Mouse (Mus musculus): ENCODE results near the gene Atrip.

- peak; percentile 90 for TF ChIP-seq CTCF (IDR thresholded peaks at IDR 0.05; ENCODE audit: control insufficient read depth, insufficient read depth, low read length)
- no peak for TF ChIP-seq POLR2A (IDR thresholded peaks at IDR 0.05; ENCODE audit: borderline replicate concordance, control insufficient read depth, low read depth, low read length)
These were observed 27.6 kb downstream of the Atrip start for GRCm38 (mm10) chr9:109046306-109046705.

Data from bone marrow, adult 2 months (tissue).